Mouse (Mus musculus): Measurements from ENCODE around the gene Smoc2. TPM values are rescaled to one million over a fixed set of nuclear protein-coding genes. Genes with fewer than 3 reads are reported as not detected.

The Smoc2 gene
- polyA plus RNA-seq, 1 experiment: 0.24 TPM

- Histone ChIP-seq H3K4me1 (ENCODE audit: control insufficient read depth) (no peaks in the 10 kb centered on the region), H3K27me3 (ENCODE audit: control insufficient read depth) (no peaks in the 10 kb centered on the region), H3K9me3 (ENCODE audit: control insufficient read depth, low read length) (no peaks in the 10 kb centered on the region), H3K36me3 (ENCODE audit: control insufficient read depth) (no peaks in the 10 kb centered on the region), H3K4me3 (replicated peaks) (no peak overlapping the region)
- TF ChIP-seq GATA1 (IDR thresholded peaks at IDR 0.05; ENCODE audit: low read length) (no peak), TAL1 (IDR thresholded peaks at IDR 0.05; ENCODE audit: low read length) (no peak)
Measured at GRCm38 (mm10) chr17:14349086-14349814, 69.9 kb downstream of the Smoc2 start.

- Histone ChIP-seq H3K4me3 (replicated peaks) (no peak overlapping the region), H3K9me3 (ENCODE audit: control insufficient read depth, low read length) (no peaks in the 10 kb centered on the region), H3K27me3 (ENCODE audit: control insufficient read depth) (no peaks in the 10 kb centered on the region), H3K36me3 (ENCODE audit: control insufficient read depth) (no peaks in the 10 kb centered on the region), H3K4me1 (ENCODE audit: control insufficient read depth) (no peaks in the 10 kb centered on the region)
- TF ChIP-seq GATA1 (IDR thresholded peaks at IDR 0.05; ENCODE audit: low read length): no peak
- no peak for TF ChIP-seq TAL1 (IDR thresholded peaks at IDR 0.05; ENCODE audit: low read length)
Measured at GRCm38 (mm10) chr17:14353219-14354079, 74.1 kb downstream of the Smoc2 start.

GRCm38 (mm10) chr17:14361511-14361910, 82.2 kb downstream of the Smoc2 start:
- no peaks in the 10 kb centered on the region for H3K9me3 ChIP-seq (ENCODE audit: control insufficient read depth, low read length)
- no peaks in the 10 kb centered on the region for H3K36me3 ChIP-seq (ENCODE audit: control insufficient read depth)
- no peaks in the 10 kb centered on the region for H3K27me3 ChIP-seq (ENCODE audit: control insufficient read depth)
- H3K4me3 ChIP-seq (replicated peaks): no peak overlapping the region
- TF ChIP-seq GATA1 (IDR thresholded peaks at IDR 0.05; ENCODE audit: low read length) (no peak), TAL1 (IDR thresholded peaks at IDR 0.05; ENCODE audit: low read length) (no peak)
- H3K4me1 ChIP-seq (ENCODE audit: control insufficient read depth): no peaks in the 10 kb centered on the region

GRCm38 (mm10) chr17:14370476-14370875, 91.2 kb downstream of the Smoc2 start:
- H3K4me3 ChIP-seq (replicated peaks): no peak overlapping the region
- TF ChIP-seq TAL1 (IDR thresholded peaks at IDR 0.05; ENCODE audit: low read length): no peak
- TF ChIP-seq GATA1 (IDR thresholded peaks at IDR 0.05; ENCODE audit: low read length): no peak
- no peaks in the 10 kb centered on the region for H3K27me3 ChIP-seq (ENCODE audit: control insufficient read depth)
- no peaks in the 10 kb centered on the region for H3K4me1 ChIP-seq (ENCODE audit: control insufficient read depth)
- H3K9me3 ChIP-seq (ENCODE audit: control insufficient read depth, low read length): no peaks in the 10 kb centered on the region
- H3K36me3 ChIP-seq (ENCODE audit: control insufficient read depth): no peaks in the 10 kb centered on the region

- Histone ChIP-seq H3K36me3 (ENCODE audit: control insufficient read depth) (no peaks in the 10 kb centered on the region), H3K4me1 (ENCODE audit: control insufficient read depth) (no peaks in the 10 kb centered on the region), H3K4me3 (replicated peaks) (no peak overlapping the region), H3K27me3 (ENCODE audit: control insufficient read depth) (no peaks in the 10 kb centered on the region), H3K9me3 (ENCODE audit: control insufficient read depth, low read length) (no peaks in the 10 kb centered on the region)
- TF ChIP-seq TAL1 (IDR thresholded peaks at IDR 0.05; ENCODE audit: low read length) (no peak), GATA1 (IDR thresholded peaks at IDR 0.05; ENCODE audit: low read length) (no peak)
Measured at GRCm38 (mm10) chr17:14371606-14372005, 92.3 kb downstream of the Smoc2 start.

GRCm38 (mm10) chr17:14372324-14373145, 93.2 kb downstream of the Smoc2 start:
- no peaks in the 10 kb centered on the region for H3K27me3 ChIP-seq (ENCODE audit: control insufficient read depth)
- H3K36me3 ChIP-seq (ENCODE audit: control insufficient read depth): no peaks in the 10 kb centered on the region
- no peaks in the 10 kb centered on the region for H3K9me3 ChIP-seq (ENCODE audit: control insufficient read depth, low read length)
- no peaks in the 10 kb centered on the region for H3K4me1 ChIP-seq (ENCODE audit: control insufficient read depth)
- H3K4me3 ChIP-seq (replicated peaks): no peak overlapping the region
- TF ChIP-seq TAL1 (IDR thresholded peaks at IDR 0.05; ENCODE audit: low read length): no peak
- TF ChIP-seq GATA1 (IDR thresholded peaks at IDR 0.05; ENCODE audit: low read length): no peak

- Histone ChIP-seq H3K9me3 (ENCODE audit: control insufficient read depth, low read length) (no peaks in the 10 kb centered on the region), H3K27me3 (ENCODE audit: control insufficient read depth) (no peaks in the 10 kb centered on the region), H3K4me3 (replicated peaks) (no peak overlapping the region), H3K36me3 (ENCODE audit: control insufficient read depth) (no peaks in the 10 kb centered on the region), H3K4me1 (ENCODE audit: control insufficient read depth) (no peaks in the 10 kb centered on the region)
- no peak for TF ChIP-seq TAL1 (IDR thresholded peaks at IDR 0.05; ENCODE audit: low read length)
- TF ChIP-seq GATA1 (IDR thresholded peaks at IDR 0.05; ENCODE audit: low read length): no peak
Measured at GRCm38 (mm10) chr17:14378692-14379446, 99.6 kb downstream of the Smoc2 start.

- no peaks in the 10 kb centered on the region for H3K36me3 ChIP-seq (ENCODE audit: control insufficient read depth)
- no peaks in the 10 kb centered on the region for H3K4me1 ChIP-seq (ENCODE audit: control insufficient read depth)
- H3K4me3 ChIP-seq (replicated peaks): no peak overlapping the region
- TF ChIP-seq TAL1 (IDR thresholded peaks at IDR 0.05; ENCODE audit: low read length) (no peak), GATA1 (IDR thresholded peaks at IDR 0.05; ENCODE audit: low read length) (no peak)
- no peaks in the 10 kb centered on the region for H3K27me3 ChIP-seq (ENCODE audit: control insufficient read depth)
- H3K9me3 ChIP-seq (ENCODE audit: control insufficient read depth, low read length): no peaks in the 10 kb centered on the region
Measured at GRCm38 (mm10) chr17:14379518-14379917, 100.2 kb downstream of the Smoc2 start.
